Mouse (Mus musculus) thymus, postnatal 10 days (tissue): ENCODE measurements at regions not wholly inside any gene's neighbourhood (a gene's known extent, or its start where the extent isn't known, plus 50 kb on each side); places are given as distances from the start of the nearest gene placed in this dataset.
"Not testable (repeated sequence)": the region's sequence is repeated elsewhere in the genome, so short reads cannot be mapped to it uniquely, and the experiment has no call there.

Experiments
- DNase-seq, 2 experiments: peaks; one replicate each; pipeline ENCODE4 v3.0.0; 2021; ENCODE audit warnings: low spot score in 2 of 2

DNA sequence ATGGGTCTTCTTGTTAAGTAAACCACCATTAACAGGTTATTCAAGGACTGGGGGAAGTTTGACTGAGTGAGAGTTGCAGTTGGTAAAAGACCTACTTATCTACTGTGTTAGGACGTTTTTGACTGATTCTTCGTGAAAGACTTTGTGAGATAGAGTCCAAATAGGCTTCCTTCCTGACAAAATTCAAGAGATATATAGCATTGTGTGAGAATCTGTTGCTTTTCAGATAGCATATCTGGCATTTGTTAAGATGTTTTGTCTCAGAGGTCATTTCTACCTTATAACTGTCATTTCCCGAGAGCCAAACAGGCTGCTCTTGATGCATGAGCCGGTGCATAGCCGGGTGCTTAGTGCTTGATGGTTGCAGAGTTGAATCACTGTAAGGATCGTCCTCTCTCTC lies 214.8 kb downstream of the Pten start:
- no peak for DNase-seq

DNA sequence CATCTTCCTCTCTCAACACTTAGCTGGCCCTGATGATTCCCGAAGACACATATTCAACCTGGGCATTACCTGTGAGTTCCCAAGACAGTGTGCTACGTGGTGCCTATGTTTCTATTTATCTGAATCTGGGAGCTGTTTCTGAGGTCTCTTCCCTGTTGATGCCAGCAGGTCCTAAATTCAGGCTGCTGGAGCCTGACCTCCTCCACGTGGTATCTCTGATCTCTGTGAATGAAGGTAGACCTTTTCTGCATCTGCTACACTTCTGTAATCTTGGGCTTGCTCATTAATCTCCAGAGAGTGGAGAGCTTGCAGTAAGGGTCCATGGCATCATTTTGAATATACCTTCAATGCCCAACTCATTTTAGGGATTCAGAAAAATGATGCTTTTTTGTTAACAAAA lies 215.8 kb downstream of the Pten start:
- DNase-seq = no peak

DNA sequence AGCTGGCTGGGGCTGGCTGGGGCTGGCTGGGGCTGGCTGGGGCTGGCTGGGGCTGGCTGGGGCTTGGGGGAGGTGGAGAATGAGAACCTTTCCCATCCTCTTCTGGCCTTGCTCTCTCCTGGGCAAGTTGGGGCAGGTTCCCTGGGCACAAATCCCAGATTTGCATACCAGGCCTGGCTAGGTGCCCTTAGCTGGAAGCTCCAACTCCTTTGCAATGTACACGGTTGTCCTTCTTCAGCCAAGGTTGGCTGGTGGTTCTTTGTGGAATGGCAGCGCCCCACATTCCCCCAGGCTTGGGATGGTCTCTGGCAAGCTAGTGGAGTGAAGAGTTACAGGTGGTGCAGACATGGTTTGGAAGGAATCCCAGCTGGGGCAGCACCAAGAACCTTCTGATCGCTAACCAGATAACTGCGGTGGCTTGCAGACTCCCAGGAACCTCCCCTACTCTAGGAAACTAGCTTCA lies 217.5 kb downstream of the Pten start:
- no peak for DNase-seq

DNA sequence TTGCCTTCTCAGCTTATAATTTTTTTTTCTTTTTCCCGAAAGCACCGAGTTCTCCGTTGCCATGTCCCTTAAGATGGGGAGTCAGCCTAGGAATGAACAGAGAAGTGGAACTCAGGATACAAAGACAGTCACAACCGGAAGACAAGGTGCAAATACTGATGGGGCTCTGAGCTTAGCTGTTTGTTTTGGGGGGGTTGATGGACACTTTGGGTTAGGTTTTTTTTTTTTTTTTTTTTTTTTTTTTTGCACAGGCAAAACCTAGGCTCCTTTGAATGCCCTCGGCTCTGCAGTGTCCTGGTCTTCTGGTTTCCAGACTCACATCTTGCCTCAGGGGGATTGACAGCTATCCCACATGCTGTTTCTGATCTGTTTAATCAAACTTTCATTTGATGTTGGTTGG lies 218.0 kb downstream of the Pten start:
- no peak for DNase-seq

DNA sequence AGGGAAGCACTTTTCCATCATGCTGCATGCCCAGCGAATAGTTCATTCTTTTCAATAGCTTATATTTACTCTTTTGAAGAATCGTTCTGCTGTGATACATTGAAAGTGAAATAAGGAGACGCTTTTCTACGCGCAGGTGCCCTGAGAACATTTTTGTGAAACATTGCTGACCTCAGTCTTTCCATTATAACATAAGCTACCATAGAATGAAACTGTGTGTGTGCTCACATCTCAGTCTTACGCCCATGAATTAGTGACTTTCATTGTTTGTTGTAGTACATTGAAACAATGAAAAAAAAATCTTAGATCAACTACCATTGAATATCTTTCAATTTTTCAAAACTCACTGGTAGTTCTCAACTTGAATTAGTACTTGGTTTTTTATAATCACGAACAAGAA lies 219.2 kb downstream of the Pten start:
- no peak for DNase-seq

DNA sequence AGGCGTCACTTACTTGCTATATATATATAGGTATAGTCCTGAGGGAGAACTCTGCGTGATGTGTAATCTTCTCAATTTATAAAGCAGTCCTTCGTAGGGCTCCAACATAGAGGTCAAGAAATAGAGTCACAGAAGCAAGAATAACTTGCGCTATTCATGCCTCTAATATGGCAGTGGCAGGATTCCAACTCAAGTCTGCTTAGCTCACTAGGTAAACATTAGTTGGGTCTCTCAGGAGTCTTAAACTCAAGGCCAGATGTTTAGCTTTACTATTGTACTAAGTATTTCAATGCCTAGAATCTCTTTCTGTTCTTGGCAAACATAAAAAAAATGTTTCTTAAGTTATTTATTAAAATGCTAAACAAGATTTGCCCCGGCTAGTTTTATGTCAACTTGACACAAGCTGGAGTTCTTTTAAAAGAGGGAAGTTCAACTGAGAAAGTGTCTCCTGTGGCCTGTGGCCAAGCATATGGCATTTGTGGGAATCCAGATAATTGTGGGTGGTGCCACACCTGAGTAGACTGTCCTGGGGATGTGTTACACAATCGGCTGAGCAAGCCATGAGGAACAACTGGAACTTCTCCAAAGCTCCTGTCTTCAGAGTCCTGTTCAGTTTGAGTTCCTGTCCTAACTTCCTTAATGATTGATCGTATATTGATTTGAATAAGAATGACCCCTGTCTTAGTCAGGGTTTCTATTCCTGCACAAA lies 220.9 kb downstream of the Pten start:
- DNase-seq = no peak

DNA sequence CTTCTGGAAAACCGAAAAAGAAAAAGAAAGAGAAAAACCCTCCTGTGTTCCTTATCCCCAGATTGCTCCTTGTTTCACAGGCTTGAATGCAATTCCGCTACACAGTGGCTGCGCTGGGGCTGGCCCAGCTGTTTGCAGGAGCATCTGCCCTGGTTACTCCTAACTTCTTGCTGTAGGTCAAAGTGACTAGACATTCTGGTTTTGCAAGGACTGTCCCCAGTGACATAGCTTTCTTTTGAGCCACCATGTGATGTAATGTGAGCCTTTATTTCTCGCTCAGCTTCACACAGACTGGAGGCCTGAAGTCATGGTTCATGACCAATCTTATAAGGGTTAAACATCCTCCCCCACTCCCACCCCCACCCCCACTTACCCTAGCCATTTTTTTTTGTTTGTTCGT lies 222.8 kb downstream of the Pten start:
- no peak for DNase-seq

DNA sequence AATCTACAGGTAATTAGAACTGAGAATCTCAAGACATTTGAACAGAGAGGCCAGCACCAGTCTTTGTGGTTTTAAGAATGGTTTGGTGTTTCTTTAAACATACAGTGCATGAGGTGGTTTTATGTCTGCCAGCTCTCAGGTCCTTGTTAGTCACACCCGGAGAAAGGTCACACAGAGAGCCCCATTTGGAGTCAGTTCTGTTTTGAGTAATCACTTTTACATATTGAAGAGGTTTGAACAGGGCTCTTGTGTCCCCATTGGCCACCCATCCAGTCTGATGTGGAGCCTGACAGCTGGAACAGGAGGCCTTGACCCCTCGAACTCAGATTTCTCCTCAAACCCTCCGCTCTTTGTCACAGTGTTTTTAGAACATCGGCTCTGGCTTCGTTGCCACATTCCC lies 231.4 kb downstream of the Pten start:
- DNase-seq = no peak

DNA sequence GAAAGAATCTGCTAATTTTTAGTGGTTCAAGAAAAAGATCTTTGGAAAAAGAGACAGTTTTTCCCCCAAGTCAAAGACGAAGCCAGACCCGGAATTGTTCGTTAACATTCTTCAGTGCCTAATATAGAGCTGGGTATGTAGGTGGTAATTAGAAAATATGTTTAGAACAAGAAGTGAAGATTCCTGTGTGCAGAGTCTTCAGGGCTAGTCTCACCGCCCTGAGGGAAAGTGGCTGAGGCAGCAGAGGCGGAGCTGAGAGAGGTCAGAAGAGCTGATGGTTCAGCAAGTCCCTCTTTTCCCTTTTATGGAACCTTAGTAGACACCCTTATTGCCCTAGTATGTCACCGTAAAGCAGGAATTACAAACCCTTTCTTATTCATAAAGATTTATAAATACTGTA lies 232.0 kb downstream of the Pten start:
- no peak for DNase-seq

DNA sequence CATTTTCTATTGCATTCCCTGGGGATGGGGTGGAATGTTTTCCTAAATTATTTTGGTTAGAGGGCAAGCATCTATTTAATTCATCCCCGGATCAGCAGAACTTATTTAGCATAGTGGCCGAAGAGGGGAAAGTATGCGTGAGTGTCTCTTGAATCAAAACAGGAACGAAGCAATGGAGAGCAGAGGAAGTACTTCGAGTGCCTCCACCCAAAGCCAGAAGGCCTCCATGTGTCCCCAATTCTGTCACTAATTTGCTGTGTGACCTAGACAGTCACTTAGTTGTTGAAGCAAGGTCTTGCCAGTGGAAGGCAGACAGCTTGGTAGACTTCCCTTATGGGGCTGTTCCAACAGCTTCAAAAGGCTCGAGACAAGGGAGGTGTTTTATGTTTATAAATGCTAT lies 233.3 kb downstream of the Pten start:
- no peak for DNase-seq

DNA sequence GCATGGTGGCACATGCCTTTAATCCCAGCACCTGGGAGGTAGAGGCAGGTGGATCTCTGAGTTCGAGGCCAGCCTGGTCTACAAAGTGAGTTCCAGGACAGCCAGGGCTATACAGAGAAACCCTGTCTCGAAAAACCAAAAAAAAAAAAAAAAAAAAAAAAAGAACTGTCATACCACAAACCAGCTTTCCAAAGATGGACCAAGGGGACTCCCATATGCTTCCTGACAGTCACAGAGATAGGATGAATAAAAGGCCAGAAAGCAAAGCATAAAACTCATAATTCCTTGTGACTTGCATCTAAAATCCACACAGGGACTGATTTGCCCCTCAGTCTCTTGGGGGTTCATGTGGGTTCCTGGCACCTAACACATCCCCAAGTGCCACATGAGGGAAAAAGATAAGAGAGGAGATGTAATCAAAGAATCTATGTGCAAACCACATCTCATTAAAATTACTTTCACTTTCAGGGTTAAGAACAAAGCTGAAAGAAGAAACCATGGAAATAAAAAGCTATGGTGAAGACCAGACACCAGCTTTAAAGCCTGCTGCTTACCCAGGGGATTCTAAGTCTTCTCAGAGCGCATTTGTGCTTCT lies 241.4 kb downstream of the Pten start:
- DNase-seq = no peak

DNA sequence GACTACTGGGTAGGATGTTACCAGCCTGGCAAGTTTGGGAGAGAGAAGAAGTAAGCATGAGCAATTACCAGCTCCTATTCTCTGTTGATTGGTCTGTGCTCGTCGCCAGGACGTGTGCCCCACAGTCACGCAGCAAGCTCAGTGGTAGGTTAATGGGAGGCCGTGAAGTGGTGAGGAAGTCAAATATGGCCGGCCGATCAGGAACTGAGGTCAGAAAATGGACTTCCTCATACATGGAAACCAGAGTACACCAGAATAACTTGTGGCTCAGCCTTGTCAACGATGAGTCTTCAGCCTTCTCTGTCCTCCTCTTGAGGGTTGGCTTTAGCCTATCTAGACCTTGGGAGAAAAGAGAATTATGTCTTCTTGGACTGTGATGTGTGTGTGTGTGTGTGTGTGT lies 250.3 kb downstream of the Pten start:
- DNase-seq = no peak

DNA sequence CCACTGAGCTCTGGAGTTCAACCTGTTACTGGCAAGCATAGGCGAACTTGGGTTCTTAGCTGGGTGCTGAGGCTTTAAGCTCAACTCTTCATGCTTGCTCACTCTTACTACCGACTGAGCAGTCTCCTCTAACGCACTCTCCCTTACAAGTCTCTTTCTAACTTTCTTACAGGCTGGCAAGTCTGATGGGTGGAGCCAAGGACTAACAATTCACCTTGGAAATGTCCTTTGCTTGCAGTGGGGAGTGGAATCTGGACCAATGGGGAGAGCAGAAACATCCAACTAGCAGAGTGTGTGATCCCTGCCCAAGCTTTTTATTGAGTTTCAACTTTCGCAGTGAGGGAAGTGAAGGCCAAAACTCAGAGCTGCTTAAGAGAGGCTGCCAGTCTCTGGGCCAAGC lies 250.8 kb downstream of the Pten start:
- no peak for DNase-seq

DNA sequence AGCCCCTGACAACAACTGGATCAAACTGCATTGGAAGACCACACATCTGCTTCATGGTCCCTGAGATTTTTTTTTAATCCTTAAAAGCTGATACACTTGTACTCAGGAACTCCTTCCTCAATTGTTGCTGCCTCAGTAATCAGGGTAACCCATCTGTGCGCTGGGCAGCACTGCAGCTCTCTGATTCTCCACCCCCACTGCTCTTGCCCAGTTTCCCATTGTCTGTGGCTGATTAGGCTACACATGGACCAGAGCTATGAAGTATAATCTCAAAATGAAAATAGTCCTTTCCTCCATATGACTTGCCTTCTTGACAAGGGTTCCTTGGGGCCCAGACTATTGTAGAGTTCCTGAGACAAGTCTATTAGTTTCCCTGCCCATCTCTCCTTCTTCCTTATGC lies 251.5 kb downstream of the Pten start:
- no peak for DNase-seq

DNA sequence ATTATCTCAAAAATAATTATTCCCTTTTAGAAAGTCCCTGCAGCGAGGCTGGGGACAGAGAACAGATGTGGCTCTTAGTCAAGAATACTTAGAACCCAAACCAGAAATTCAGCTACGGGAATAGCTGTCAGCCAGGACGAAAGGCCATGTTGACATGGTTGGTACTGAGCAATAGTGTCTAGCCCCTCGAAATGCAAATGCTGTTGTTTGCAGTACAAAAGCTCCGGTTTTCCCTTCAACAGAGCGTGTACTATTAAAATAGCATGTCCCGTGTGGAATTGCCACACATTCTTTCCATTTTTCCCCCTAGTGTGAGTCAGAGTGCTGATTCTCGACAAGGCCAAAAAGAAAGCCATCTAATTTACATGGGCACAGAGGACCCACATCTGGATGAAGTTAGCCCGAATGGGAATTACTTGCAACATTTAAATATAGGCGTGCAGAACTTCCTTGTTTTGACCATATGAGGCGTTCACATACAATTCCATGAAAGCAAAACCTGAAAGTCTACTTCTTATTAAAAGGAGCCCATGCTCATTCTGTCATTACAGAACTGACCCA lies 253.7 kb downstream of the Pten start:
- no peak for DNase-seq

DNA sequence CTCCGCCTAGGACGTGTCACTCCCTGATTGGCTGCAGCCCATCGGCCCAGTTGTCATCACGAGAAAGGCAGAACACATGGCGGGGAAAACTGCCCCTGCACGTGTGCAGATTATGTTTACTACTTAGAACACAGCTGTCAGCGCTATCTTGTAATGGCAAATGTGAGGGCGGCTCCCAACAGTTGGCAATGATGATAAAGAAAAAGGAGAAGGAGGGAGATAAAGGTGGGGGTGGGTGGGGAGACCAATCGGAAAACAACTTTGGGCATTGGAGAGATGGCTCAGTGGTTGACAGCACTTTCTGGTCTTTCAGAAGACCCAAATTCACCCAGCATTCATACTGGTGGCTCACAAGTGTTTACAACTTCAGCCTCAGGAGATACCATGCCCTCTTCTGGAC lies 257.6 kb downstream of the Pten start:
- not testable (repeated sequence) for DNase-seq

DNA sequence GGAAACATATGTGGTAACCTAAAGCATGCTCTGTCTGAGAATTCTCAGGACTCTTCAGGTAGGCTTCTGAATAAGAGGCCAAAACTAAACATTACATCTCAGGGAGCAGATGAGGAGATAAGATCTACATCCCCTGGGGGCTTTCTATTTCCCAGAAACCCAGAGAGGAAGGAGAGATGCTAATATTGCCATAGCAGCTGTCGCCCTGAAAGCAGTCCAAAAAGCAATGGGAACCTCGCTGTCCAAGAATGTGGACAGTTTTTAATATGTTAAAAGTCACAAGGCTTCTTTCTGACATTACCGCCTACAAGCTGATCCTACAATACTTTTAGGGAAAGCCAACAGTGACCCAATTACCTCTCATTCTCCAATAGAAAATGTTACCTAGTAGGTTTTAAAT lies 263.9 kb downstream of the Pten start:
- no peak for DNase-seq

DNA sequence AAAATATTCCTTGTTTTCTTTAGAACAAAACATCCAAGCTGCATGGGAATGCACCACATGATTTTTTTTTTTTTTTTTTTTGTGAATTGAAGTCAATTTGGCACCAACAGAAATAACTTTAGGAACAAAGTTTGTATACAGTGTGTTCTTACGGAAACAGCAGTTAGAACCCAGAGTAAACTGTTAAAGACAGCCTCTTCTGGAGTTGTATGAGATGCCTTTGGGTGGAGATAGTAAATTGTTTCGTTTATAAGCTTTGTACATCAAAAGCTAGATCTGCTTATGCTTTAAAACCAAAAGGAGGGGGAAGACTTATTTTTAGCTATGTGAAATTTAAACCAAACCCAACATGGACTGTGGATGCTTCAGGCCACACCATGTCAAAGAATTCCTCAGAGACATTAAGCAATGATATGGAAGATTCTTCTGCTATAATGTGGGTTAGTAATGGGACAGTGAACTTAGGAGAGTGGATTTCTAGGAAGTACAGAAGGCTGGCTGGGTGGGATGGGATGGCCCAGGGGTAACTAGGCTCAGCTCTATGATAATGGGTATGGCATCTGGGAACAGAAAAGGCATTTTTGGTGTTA lies 265.6 kb downstream of the Pten start:
- DNase-seq = no peak

DNA sequence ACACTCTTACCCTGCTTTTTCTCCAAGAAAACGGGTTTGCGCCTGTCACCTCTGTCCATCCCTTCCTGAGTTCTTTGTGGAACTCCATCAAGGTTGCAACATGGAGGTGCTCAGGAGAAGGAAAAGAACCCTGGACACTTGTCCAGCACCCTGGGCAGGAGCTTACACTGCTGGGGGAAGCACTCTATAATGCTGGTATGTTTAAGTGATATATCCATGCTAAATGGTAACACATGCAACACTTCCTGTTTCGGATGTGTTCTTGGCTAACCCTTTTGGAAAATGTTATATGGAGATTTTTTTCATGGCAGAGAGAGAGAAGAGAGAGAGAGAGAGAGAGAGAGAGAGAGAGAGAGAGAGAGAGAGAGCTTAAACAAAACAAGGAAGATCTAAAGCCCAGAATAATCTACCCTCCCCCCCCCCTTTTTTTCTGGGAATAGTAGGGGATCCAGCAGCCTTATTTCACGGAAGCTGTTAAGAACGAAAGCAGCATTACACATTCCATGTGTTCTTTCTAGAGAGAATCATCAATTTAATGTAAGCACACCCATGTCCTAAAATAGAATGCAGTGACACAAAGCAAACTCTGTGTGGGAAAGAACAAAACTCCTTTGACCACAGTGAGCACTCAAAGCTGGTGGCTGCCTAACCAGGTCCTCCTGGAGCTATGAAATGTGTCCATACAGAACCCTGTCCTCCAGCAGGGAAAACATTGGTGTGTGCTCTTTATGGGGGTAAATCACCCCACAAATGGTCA lies 272.6 kb downstream of the Pten start:
- DNase-seq = no peak

DNA sequence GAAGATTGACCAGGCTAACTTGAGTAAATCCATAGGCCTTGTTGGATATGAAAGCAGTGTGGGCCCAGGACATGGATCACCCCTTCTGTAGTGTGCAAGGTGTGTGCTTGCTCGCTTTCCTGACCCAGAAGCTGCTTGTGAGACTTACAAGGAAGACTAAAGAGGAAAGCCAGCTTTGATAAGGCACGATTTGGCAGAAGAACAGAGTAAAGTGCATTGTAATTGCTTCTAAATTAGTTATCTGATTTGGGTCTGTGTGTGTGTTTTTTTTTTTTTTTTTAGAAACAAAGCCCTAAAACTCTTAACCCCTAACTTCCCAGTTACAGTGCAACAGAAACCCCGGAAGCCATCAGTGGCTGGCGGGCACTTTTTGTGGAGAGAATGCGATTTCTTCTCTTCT lies 283.2 kb downstream of the Pten start:
- DNase-seq = no peak

DNA sequence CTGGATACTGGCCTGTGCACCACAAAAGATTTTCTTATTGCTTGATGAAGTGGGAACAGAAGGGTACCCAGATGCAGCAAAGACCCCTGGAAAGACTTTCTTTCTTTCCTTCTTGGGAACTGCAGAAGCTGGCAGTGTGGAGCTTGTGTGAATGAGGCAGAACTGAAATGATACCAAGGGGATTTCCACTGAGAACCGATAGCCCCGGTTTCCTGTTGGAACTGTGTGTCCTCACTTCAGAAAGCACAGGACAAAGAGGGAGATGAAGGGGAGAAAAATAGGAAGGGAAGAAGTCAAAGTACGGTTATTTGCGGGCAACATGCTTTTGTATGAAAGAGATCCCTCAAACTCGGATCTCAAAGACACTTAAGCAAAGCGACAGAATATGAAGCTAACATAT lies 283.7 kb downstream of the Pten start:
- no peak for DNase-seq

DNA sequence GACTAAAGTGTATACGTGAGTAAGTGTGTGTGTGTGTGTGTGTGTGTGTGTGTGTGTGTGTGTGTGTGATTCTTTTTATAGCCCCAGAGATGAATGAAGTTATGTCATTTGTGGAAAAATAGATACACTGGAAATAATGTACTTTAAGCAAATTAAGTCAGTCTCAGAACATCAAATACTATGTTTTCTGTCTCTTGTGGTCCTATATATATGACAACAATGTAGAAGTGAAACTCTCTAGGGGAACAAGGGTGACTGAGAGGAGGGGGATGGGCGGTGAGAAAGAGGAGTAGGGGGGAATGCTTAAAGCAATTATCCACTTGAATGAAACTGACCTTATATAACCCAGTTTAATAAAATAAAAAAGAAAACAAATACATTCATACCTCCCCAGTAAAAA lies 285.5 kb downstream of the Pten start:
- DNase-seq = no peak

DNA sequence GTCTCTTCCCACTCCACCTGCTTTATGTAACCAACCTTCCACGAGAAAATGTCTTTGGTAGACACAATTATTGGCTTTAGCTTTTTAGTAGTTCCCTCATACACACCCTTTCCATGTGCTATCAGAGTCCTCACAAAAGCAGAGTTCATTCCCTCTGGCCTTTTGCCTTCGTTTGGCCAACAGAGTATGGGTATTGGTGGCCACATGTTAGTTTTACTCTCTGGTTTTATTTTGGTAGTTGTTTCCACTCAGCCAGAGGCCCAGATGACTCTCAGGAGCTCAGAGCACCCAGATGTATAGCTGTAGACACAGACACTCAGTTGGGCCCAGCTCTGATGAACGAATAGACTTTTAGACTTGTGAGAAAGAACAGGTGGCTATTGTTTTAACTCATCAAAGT lies 286.4 kb downstream of the Pten start:
- DNase-seq = no peak
